Mouse (Mus musculus): ENCODE data around the gene Cd4. TPM values are rescaled to one million over a fixed set of nuclear protein-coding genes. Genes with fewer than 3 reads are reported as not detected.

Cd4 gene
- total and polyA plus RNA-seq, 3 experiments: 0.26 to 1.6 (median 0.34) TPM

- Histone ChIP-seq H3K4me1 (ENCODE audit: control insufficient read depth in 1 of 2, insufficient read depth in 2 of 2) (peaks cover 0 to 4% of the 10 kb centered on the region in 2 experiments; a peak in 2 of 4 replicates), H3K4me2 (ENCODE audit: insufficient read depth, low read depth, poor library complexity, severe bottlenecking) (no peak overlapping the region), H3K36me3 (replicated peaks in 1 of 2; ENCODE audit: control insufficient read depth in 1 of 2, insufficient read depth in 1 of 2, low read length in 1 of 2) (peaks cover 88 to 100% of the 10 kb centered on the region in 2 experiments), H3K79me2 (replicated peaks; ENCODE audit: control insufficient read depth, extremely low read depth, insufficient read depth, poor library complexity, severe bottlenecking) (peaks cover 11% of the 10 kb centered on the region), H3K27me3 (replicated peaks) (no peaks in the 10 kb centered on the region), H3K9ac (ENCODE audit: insufficient read depth, low read depth) (no peak overlapping the region), H3K27ac (ENCODE audit: insufficient read depth, low read depth) (no peak overlapping the region), H3K4me3 (replicated peaks in 1 of 3; ENCODE audit: low read depth in 2 of 3, low read length in 2 of 3, poor library complexity in 1 of 3) (no peak overlapping the region), H3K9me3 (replicated peaks; ENCODE audit: low read length) (no peaks in the 10 kb centered on the region)
- TF ChIP-seq GABPA (IDR thresholded peaks at IDR 0.05; ENCODE audit: insufficient replicate concordance, low read depth, low read length) (no peak), POLR2AphosphoS2 (IDR thresholded peaks at IDR 0.05; ENCODE audit: low read depth, low read length) (no peak), TCF12 (IDR thresholded peaks at IDR 0.05; ENCODE audit: low read depth, low read length) (no peak), TBP (conservative IDR thresholded peaks at IDR 0.05; ENCODE audit: low read depth, low read length) (no peak), IRF4 (IDR thresholded peaks at IDR 0.05; ENCODE audit: low read depth, low read length) (no peak), MAZ (IDR thresholded peaks at IDR 0.05; ENCODE audit: low read depth, low read length) (no peak), MYC (IDR thresholded peaks at IDR 0.05; ENCODE audit: low read depth, low read length) (no peak)
- dilution Hi-C loops (cut with MboI; ENCODE audit: extremely low pct_ligation_motif_present, extremely low pct_unique_long_range_greater_than_20kb, low sequenced_read_pairs) (no loop called here), in situ Hi-C loops (cut with MboI; ENCODE audit: low pct_ligation_motif_present, low pct_unique_long_range_greater_than_20kb, low sequenced_read_pairs) (no loop called here)
- no peak for DNase-seq (ENCODE audit: extremely low read depth)
Observed at GRCm38 (mm10) chr6:124822049-124822448, 66.0 kb downstream of the Cd4 start.

GRCm38 (mm10) chr6:124820891-124821290, 67.1 kb downstream of the Cd4 start:
- Histone ChIP-seq H3K27ac (ENCODE audit: insufficient read depth, low read depth) (no peak overlapping the region), H3K4me1 (ENCODE audit: control insufficient read depth in 1 of 2, insufficient read depth in 2 of 2) (no peaks in the 10 kb centered on the region), H3K4me3 (replicated peaks in 1 of 3; ENCODE audit: low read depth in 2 of 3, low read length in 2 of 3, poor library complexity in 1 of 3) (no peak overlapping the region), H3K27me3 (replicated peaks) (no peaks in the 10 kb centered on the region), H3K9ac (ENCODE audit: insufficient read depth, low read depth) (no peak overlapping the region), H3K4me2 (ENCODE audit: insufficient read depth, low read depth, poor library complexity, severe bottlenecking) (no peak overlapping the region), H3K36me3 (replicated peaks in 1 of 2; ENCODE audit: control insufficient read depth in 1 of 2, insufficient read depth in 1 of 2, low read length in 1 of 2) (peaks cover 95 to 100% of the 10 kb centered on the region in 2 experiments), H3K79me2 (replicated peaks; ENCODE audit: control insufficient read depth, extremely low read depth, insufficient read depth, poor library complexity, severe bottlenecking) (no peaks in the 10 kb centered on the region), H3K9me3 (replicated peaks; ENCODE audit: low read length) (no peaks in the 10 kb centered on the region)
- dilution Hi-C loops (cut with MboI; ENCODE audit: extremely low pct_ligation_motif_present, extremely low pct_unique_long_range_greater_than_20kb, low sequenced_read_pairs) (no loop called here), in situ Hi-C loops (cut with MboI; ENCODE audit: low pct_ligation_motif_present, low pct_unique_long_range_greater_than_20kb, low sequenced_read_pairs) (no loop called here)
- DNase-seq (ENCODE audit: extremely low read depth): no peak
- TF ChIP-seq KAT2A (IDR thresholded peaks at IDR 0.05; ENCODE audit: insufficient replicate concordance, low read length): no peak
- TF ChIP-seq MYC (IDR thresholded peaks at IDR 0.05; ENCODE audit: low read depth, low read length): no peak
- no peak for TF ChIP-seq BHLHE40 (IDR thresholded peaks at IDR 0.05; ENCODE audit: low read depth, low read length)
- TF ChIP-seq RCOR1 (conservative IDR thresholded peaks at IDR 0.05; ENCODE audit: low read depth, low read length): no peak
- TF ChIP-seq ZNF384 (IDR thresholded peaks at IDR 0.05; ENCODE audit: low read depth, low read length): no peak
- no peak for TF ChIP-seq ETS1 (conservative IDR thresholded peaks at IDR 0.05; ENCODE audit: low read depth, low read length)
- no peak for TF ChIP-seq ZC3H11A (IDR thresholded peaks at IDR 0.05; ENCODE audit: low read depth, low read length)
- no peak for TF ChIP-seq E2F4 (IDR thresholded peaks at IDR 0.05; ENCODE audit: insufficient replicate concordance, low read depth, low read length)
- no peak for TF ChIP-seq RAD21 (IDR thresholded peaks at IDR 0.05; ENCODE audit: low read depth, low read length)
- TF ChIP-seq SIN3A (IDR thresholded peaks at IDR 0.05; ENCODE audit: low read length): no peak
- no peak for TF ChIP-seq MEF2A (IDR thresholded peaks at IDR 0.05; ENCODE audit: borderline replicate concordance, low read depth, low read length)
- TF ChIP-seq GABPA (IDR thresholded peaks at IDR 0.05; ENCODE audit: insufficient replicate concordance, low read depth, low read length): no peak
- no peak for TF ChIP-seq NRF1 (IDR thresholded peaks at IDR 0.05; ENCODE audit: low read depth, low read length)
- no peak for TF ChIP-seq JUND (conservative IDR thresholded peaks at IDR 0.05; ENCODE audit: low read depth, low read length)
- TF ChIP-seq PAX5 (IDR thresholded peaks at IDR 0.05; ENCODE audit: low read length): no peak
